Mouse (Mus musculus): ENCODE measurements around the gene Mus81.
A peak's percentile ranks its signal among the peaks of the same experiment; 100 is the strongest.

The Mus81 gene

DNA sequence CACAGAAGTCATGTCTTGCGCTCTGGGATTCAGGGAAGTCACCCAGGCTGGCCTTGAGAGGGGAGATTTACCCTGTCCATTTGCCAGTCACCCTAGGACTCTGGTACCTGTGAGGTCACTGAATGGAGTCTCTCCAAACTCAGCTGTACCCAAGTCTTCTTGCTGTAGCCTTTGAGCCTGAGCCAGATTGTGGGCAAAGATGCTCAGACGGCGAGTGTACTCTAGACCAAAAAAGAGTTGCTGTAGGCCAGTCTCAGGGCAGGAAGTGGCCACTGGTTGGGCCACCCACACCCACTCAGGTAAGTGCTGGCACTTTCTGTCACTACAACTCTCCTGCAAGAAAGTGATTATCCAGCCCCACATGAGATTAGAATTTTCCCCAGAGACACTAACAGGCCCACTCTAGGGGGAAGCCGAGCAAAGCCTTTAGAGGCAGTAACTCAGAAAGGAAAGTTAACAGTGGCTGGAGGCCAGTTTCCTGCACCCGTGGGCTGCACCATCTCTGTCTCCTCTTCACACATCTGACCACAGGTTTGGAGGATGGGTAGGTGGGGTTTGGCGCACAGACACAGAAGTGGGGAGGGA lies 21.2 kb downstream of the Mus81 start:
- no peak for DNase-seq

DNA sequence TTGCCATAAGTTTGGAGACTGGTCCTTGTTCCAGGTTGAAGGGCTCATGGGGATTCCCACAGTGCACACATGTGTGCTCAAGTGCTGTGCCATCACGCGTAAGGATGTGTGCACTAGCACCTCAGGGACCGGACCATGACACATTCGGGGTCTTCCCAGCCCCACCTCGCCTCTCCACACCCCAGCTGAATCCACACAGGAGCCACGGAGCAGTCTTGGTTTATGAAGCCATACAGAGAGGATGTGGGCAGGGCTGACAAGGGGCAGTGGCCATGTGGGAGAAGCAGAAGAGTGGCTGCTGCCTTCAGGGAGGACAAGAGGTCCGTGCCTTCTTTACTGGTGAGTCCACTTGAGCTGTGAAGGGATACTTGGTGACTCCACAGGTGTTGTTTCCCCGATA lies 23.2 kb downstream of the Mus81 start:
- no peak for DNase-seq

DNA sequence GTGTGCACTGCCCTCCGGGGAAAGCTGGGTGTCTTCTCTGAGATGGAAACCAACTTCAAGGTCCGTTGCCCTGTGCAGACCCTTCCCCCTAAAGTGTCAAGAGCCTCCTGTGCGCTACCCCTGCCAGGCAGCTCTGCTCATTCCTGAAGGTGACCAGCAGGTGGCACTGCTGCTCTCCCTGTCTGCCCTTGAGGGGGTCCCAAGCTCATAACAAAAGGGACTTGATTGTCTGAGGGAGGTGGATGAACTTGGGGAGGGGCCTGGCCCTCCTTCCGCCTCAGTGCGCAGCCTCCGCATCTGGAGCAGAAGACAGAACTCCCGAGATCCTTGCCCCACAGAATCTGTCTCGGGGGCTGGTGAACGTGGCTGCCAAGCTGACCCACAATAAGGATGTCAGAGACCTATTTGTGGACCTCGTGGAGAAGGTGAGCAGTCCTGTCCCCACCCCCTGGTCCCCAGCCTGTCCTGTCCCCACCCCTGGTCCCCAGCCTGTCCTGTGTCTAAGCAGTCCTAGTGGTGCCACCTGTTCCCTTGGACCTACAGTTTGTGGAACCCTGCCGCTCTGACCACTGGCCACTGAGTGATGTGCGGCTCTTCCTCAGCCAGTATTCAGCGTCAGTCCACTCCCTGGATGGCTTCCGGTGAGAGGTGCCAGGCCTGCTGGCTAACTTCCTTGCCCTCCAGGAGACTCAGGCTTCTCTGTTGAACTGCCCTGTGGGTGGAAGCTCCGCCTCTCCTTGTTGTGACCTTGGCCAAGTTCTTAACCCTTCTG lies 24.2 kb downstream of the Mus81 start:
- peak in 1 of 2 experiments; percentile 61 for DNase-seq

DNA sequence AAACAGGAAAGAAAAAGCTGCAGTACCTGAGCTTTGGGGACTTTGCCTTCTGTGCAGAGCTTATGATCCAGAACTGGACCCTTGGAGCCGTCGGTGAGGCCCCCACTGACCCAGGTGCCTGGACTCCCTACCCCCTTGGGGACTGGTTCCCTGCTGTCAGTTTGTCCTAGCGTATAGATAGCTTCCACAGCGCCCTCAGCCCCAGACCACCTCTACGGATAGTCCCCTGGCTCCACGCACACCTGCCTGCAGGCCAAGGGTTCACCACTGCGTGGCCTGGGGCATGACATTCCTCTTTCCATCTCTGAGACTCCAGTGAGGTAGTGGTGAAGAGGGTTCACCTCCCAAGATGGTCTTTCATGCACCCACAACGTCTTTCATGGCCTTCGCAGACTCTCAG lies 25.0 kb downstream of the Mus81 start:
- DNase-seq, result no peak

DNA sequence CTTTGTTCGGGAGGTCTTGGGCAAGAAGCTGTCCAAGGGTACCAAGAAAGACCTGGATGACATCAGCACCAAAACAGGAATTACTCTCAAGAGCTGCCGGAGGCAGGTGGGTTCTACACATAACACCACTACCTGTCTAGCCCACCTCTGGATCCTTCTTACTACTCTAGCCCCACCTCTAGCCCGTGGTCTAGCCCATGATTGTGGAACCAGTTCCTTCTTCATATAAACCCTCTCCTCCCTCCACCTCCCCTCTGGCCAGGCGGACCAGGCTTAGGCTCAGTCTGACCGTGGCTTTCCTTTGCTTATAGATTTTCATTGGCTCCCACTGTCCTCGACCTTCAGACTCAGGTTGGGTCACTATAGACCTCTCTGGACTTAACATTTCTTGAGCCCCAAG lies 26.8 kb downstream of the Mus81 start:
- no peak for DNase-seq

DNA sequence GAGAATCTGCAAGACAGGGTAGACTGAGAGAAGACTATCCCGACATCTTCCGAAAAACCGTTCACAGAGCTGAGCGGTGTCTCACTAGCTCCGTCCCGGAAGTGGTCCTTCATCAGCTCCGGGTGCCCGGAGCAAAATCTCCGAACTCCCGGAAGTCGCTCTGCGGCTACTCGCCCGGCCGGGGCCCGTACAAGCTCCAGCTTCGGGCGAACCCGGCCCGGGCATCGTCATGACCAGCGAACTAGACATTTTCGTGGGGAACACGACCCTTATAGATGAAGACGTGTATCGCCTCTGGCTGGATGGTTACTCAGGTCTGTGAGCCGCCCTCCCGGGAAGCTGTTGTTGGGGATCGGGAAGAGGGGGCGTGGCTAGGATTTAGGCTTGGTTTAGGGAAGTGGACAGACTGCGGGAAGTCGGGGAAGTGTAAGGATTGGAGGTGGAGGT lies 27.7 kb downstream of the Mus81 start, which contains the start of gene Fibp:
Gene Fibp, plus strand, starts transcription at position 151 of the 447 bp plus-strand sequence.
- DNase-seq, result peak; percentile 61 to 67

DNA sequence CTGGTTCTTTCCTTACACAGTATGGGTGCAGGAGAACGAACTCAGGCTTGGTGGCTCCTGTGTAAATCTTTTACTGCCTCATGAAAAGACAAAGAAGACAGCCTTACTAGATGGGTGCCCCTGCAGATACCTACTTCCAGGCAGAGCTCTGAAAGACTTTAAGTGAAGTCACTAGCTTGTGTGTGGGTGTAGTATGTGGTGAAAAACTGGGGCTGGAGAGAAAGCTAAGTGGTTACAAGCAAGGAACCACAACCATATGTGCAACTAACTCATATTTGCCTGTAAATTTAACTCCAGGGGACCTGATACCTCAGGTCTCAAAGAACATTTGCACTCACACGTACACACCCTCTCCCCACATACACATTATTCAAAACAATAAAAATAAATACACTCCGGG lies 28.3 kb downstream of the Mus81 start:
- DNase-seq, result no peak

DNA sequence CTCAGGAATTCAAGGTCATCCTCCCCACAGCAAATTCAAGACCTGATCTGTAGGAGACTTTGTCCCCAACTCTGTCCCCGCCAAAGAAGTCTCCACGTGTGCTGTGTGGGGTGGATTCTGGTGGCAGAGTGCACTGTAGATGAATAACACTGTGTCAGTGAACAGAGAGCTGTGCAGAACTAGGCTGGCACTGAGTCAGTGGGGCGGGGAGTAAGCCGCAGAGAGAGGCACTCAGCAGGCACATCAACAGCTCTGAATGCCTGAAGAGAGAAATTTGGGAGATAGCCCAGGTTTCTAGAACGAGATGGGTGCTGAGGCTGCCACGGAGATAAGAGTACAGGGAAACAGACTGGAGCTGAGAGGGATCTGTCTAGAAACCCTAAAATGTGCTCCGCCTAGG lies 29.2 kb downstream of the Mus81 start:
- DNase-seq, result no peak

DNA sequence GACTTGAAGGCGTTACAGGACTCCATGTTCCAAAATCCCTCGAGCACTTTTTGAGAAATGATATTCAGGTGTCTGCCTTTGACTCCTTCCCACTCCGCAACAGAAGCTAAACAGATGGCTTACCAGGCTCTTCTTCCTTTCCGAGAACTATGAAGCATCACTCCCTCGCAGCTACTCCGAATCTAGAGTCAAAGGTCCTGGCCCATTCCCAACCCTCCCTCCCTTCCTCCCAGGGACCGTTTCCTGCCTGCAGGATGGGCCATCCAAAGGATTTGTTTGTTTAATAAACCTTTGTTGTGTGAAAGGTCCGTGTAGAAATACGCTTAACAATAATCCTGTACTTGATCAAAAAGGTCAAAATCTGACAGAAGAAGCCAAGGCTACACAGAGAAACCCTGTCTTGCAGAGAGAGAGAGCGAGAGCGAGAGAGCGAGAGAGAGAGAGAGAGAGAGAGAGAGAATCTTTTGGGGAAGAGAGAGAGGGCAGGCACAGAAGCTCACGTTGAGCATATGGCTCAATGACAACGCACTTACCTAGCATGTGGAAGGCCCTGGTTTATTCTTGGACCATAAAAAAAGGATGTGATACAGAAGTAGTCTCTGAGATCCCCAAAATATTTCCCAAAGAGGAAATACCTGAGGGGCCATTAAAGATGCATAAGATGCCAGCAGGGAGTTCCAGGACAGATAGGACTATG lies 30.3 kb downstream of the Mus81 start, which contains the start of gene Ccdc85b:
Gene Ccdc85b, minus strand, starts transcription at position 149 of the 697 bp plus-strand sequence.
- DNase-seq, result no peak

DNA sequence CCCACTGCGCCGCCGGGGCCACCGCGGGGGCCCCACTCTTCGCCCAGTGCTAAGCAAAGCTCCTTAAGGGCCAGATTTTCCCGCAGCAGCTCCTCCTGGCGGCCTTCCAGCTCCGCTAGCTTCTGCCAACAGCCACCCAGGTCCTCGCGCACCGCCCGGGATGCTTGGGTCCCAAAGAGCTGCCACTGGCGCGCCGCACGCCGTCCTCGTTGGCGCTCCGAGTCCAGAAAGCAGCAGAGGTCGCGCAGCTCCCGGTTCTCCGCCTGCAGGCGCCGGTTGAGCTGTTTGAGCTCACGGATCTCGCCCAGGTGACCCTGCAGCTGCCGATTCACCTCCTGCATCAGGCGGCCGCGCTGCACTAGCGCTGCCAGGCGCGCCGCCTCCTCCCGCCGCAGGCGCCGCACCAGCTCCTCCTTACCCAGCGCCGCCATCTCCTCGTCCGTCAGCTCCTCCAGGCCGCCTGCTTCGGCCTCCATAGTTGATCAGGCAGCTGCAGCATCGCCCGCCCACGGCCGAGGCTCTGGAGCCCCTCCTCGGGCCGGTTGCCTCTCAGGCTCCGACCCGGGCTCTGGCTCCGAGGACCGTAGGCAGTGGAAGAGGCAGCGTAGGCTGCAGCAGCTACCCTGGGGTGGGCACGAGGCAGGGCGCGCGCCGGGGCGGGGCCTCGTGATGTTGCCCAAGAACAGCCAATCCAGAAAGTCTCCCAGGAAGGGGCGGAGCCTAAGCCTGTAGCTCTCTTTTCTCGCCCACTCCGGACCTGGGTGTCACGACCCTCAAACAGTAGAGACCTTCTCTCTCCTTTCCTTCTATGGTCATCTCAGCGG lies 31.1 kb downstream of the Mus81 start:
- DNase-seq, result peak; percentile 92 to 93

DNA sequence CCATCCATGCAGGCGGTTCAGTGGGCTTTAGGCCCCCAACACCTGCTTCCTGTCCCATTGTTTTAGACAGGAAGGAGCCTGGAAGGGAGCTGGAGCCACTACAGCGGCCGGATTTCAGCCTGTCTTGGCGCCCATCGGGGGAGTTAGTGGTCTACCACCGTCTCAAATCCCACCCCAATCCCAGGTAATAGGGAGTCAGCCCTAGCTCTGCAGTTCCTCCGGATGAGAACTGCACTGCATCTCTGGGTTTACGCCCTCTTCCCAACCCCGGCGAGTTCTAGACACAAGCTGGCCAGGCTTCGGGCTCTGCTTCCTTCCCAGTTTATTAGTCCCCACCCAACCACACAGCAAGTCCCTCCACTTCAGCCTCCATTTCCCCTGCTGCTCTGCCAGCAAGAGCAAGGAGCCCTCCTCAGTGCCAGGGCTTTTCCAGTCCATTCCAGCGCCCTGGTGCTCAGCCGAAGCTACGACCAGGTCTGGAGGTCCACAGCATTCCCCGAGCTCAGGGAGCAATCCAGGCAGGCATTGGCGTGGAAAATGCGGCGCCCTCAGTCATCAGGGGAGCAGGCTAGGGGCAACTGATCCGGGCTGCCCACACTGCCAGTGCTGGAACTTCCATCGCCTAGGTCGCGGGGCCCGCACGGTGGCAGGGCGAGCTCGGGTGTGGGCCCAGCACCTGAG lies 31.8 kb downstream of the Mus81 start:
- DNase-seq, result no peak

DNA sequence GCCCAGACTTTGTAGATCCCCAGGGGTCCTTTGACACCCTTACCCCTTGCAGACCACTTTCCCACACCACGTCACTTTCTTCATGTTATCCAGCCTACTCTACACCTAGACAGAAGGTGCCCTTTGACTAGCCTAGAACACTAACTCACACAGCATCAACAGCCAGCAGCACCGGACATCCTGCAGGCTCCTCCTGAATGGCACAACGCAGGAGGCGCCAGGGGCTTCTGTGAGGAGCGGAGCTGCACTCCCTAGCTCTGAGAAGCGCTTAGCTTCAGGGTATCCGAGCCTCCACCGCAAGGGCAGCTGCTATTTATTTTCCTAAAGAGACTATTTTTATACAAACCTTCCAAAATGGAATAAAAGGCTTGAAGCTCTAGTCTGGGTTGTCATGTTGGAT lies 32.6 kb downstream of the Mus81 start:
- DNase-seq, result no peak

DNA sequence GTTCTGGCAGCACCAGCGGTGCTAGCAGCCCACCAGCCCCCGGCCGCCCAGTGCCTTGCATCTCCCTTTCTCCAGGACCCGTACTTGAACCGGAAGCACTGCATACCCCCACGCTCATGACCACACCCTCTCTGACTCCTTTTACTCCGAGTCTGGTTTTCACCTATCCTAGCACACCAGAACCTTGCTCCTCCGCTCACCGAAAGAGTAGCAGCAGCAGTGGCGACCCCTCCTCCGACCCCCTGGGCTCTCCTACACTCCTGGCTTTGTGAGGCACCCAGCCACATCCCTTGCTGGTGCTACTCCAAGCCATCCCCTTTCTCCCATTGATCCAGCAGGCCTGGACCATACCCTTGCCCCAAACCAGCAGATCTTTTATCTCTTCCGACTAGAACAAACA lies 33.2 kb downstream of the Mus81 start:
- no peak for DNase-seq

DNA sequence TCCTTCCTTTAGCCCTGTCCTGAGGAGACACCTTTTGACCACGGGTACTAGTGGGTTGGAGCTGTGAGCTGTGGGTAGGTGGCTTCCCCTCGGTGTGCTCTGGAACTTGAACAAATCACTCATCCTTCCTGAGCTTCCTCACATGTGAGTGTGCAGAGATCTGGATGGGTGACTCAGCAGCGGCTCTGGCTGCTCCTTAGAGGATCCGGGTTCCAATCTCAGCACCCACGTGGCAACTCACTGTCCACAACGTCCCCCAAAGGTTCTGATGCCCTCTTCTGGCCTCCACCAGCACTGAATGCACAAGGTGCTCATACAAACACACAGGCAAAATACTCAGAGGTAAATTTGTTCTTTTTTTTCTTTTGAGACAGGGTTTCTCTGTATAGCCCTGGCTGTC lies 36.4 kb downstream of the Mus81 start:
- DNase-seq, result no peak

DNA sequence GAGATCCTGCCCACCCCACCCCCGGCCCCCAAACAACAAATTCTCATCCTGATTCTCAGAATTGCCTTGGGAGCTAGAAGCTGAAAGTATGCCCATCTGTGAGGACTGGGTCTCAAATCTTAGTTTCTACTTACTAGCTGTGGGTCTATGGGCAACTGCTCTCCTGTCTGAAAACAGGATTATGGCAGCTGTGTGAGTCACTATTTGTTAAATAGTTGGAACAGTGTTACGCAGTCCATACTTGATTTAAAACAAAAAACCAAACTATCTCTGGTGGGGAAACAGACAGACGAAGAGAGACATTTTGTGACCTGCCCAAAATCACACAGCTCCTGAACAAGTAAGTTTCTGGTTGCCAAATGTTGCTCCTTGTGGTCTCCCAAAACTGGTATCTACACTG lies 38.5 kb downstream of the Mus81 start:
- DNase-seq, result no peak

DNA sequence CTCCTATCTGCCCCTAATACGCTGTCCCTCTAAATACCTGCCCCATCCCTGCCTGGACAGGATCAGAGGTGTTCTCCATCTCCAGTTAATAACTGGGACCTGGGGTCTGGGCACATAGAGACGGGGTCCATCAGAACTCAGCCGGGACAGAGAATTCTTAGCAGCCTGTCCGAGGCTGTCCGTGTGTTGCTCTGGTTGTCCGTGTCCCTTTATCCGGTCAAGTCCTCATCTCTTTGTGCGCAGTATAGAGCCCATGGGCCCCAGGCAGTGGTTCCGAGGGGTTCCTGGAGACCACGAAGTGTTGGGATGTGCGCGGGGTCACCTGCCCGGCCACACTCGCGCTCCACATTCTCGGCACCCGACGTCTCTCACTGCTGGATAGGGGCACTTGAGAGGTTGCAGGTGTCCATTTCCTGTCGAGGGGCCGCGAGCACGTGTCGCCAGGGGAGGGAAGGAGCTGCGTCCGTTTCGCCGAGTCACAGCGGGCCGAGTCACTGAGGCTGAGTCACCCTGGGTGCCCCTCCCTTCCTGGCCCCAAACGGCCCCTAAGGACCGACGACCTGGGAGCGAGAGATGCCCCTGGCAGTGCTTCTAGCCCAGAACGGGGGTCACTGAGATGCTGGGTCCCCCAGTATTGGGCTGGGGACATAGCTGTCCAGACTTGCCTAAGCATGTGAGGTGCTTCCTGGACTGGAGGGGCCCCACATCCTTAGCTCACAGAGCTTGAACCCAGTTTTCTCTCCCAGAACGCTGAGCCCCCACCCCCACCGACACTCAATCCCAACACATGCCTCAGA lies 39.6 kb downstream of the Mus81 start:
- no peak for DNase-seq

DNA sequence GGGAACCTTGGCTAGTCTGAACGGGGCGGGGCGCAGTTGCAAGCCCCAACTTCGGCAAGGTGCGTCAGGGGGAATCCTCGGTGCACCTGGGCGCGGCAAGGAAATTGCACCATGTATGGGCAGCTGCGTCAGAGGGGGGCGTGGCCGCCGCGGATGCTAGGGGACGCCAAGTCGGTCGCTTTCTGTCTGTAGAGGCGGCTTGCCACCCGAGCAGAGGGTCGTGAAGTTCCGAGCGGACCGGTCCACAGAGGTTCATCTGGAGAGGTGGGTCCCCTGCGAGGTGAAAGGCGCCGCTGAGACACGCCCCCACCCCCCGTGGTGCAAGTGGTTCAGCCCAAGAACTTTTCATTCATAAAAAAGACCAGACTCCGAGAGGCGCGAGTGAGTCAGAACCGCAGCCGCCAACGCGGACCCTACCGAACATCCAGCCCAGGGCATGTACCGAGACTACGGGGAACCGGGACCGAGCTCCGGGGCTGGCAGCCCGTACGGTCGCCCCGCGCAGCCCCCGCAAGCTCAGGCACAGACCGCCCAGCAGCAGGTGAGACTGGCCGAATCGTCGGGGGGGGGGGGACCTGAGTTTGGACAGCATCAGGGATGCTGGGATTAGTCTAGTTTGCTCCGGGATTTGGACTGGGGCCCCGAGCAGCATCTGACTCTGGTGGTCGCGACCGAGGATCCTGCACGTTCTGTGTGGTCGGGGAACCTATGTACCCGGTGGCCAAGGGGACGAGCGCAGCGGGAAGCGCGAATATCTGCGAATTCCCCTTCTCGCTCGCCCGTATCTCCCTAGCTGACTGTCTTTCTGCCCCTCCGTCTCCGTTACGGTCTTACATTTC lies 40.5 kb downstream of the Mus81 start, which contains the start of gene Fosl1:
Gene Fosl1, plus strand, starts transcription at position 33 of the 839 bp plus-strand sequence.
- DNase-seq, result peak; percentile 66 to 72

DNA sequence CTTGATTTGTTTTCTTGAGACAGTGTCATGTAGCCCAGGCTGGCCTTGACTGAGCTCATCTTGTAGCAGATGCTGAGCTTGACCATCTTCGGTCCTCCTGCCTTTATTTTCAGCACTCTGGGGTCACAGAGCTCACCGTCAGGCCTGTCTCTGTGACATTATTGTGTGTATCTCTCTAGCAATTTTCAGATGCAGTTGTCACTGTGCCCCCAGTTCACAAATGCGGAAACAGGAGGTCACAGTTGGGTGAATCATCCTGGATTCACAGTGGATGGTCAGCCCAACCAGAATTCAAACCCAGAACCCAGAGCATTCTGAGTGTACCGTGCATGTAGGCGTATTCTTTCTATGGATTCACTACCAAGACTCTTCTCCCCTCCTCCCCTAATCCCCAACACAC lies 42.5 kb downstream of the Mus81 start:
- no peak for DNase-seq

DNA sequence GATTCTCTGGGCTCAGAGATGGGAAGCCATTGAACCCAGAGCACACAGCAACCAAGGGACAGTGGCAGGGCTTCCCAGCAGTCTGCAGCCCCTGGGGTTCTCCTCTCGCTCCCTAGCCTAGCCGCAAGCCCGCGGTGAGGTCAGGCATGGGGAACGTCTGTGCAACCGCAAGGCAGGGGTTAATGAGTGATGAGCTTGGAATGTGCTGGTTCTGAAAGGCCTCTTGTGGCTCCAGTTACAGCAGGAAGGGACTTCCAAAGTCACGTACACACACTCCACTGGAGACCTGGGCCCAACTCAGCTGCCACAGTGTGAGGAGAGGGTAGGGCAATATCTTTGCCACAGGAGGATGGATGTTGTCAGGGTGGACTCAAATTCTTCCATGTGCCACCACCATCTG lies 43.2 kb downstream of the Mus81 start:
- no peak for DNase-seq

DNA sequence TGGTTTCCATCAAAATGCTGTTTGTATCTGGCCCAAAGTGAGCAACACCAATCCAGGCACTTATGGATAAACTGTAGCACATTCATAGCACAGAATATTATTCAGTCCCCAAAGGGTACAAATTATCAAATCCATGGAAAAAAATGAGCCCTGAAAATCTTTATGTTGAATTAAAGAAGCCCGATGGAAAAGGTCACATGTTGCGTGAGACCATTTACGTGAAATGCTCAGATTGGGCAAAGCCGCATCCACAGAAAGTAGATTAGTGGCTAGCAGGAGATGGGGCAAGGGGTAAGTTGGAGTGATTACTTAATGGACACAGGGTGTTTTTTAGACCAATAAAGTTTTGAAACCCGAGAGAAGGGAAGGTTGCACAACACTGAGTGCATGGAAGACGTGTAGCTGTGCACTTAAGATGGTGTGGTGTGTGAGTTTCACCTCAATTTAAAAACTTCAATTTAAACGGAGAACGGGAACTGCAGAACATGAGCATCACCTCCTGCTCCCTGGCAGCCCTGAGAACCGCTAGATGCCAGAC lies 43.8 kb downstream of the Mus81 start:
- DNase-seq, result no peak

All from thymus, adult 18-20 months (tissue).